Mouse (Mus musculus) MEL-GATA-1-ER (cell line): ENCODE measurements at regions not wholly inside any gene's neighbourhood (a gene's known extent, or its start where the extent isn't known, plus 50 kb on each side); places are given as distances from the start of the nearest gene placed in this dataset.
"Not testable (repeated sequence)": the region's sequence is repeated elsewhere in the genome, so short reads cannot be mapped to it uniquely, and the experiment has no call there.

Experiments used
- DNase-seq: peaks from one replicate; pipeline ENCODE4 v3.0.0-alpha.2; 2012; ENCODE audit warnings: low read depth; ENCODE audit errors: extremely low read depth

DNA sequence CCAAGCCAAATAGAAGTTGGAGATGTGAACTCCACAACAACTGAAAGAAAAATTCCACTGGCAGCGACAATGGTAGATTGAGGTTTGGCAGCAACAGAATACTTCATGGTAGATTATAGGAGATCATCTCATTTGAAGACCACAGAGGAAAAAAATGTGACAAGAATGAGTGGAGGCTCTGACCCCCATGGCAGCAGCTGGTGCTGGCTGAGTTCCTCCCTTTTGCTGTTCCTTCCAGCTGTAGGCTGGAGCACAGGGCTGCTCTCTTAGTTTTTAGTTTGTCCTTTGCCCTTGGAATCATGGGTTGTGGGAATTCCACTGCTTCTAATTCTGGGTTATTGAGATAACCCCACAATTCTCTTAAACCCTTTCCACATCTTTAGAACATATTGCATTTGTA, 248.8 kb downstream of the Pros1 start:
- DNase-seq, result no peak

DNA sequence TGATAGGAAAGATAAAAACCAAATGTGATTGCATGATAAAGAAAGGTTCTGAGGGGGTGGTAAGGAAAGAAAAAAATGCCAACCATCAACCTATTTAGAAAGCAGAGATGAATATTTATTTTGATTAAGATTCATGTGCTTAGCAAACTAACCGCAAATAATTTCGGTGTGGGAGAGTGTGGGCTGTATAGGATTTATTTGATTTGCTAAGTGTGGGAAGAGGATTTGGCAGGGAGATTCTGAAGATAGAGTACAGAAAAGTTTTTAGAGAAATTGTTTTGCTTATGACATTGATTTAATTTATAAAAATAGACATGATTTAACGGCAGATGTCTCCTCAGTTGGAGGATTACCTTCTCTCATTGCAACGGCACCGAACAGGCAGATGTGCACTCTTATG, 250.3 kb downstream of the Pros1 start:
- no peak for DNase-seq

DNA sequence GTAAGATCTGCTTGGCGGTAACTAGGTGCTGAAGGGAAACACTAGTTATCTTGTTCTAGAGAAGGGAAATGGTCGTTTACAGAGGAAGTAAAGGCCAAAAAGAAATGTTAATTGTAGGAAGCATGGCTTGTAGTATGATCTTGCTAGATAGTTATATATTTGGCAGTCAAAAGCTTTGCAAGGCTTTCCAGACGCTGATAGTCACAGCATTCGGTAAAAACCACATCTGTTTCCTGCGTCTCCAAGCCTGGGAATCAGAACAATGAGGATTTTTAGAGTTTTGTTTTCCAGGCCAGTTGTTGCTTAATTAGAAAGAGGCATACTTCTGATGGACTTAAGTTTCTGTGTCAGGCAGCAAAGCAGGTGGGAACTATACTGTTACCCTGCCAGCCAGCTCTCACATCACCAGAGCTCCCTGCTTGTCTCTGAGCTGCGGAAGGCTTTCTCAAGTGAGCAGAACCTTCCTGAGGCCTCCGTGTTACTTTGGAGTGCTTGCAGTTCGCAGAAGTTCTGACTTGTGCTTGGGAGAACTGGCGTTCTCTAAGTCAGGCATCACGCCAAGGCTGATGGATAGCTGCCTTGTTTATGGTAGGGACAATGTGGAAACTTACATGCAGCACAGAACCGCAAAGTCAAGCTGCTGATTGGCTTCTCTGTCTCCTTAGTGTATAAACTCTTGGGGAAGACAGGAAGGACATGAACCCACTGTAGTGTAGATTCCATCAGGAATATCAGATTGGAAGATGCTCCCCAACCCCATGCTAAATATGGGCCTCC, 251.0 kb downstream of the Pros1 start:
- DNase-seq, result no peak

DNA sequence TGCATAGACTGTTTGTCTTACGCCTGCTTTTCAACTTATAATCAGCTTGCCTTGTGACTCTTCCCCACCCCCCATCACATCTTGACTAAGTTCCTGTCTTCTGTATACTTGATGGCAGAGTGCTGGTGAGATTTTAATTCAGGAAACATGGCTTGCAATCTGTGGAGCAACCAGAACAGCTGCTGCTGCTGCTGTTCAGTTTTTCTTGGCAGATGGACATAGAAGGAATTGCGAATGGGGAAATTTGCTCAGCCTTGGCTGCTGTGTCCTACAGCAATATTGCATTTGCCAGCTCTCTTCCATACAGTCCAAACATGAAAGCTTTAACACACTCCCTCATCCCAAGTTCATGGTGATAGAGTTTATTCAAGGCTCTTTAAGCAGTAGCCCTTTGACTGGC, 262.3 kb downstream of the Pros1 start:
- no peak for DNase-seq

DNA sequence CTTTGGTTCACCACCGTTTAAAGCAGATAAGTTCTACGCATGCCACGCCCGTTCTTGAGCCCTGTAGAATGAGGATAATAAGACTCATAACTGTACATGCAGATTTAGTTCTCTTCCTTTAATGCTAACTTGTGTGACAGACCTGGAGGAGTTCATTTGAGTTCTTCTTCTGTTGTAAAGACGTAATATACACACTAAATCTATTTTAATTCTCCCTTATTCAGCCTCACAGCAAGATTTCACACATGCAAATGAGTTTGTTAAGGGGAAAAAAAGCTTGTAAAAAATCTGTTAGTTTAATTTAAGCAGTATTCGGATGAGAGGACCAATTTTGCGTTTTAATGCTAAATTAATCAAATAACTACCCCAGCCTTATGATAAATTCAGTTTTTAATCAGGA, 264.6 kb downstream of the Pros1 start:
- no peak for DNase-seq

DNA sequence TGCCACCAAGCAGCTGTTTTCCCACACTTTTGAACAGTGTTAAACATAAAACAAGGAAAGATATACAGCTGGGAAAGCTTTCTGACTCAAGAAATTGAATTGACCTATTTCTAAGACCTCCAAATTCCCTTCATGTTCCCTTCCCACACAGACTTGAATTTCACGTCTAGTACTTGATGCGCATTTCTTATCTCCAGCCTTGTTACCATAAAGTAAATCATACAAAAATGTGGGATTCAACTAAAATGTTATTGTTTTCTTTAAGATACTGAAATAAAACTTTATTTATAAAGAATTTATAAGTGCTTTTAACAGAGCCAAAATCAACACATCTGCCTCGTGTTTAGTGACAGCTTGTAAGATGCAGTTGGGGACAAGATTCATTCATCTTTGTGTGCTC, 289.7 kb downstream of the Pros1 start:
- DNase-seq, result no peak

DNA sequence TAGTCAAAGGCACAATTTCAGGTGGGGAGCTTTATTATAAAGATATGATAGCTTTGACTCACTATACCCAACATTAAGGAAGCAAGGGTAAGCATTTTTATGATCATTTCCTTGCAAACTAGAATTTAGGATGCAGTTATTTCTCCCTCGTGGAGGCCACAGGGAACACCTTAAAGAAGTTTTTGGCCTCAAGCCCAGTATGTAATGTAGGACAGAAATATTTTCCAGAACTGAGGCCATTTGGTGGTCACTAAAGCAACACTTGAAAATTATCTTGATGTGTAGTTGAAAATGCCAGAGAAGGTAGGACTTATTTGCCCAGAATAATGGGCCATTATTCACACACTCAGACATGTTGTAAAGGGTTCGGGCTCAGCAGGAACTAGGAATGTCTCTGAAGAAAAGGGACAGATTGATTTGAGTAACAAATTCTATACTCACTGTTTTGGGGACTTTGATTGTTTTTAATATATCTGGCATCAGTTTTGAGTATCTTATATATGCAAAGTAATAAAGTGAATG, 301.3 kb downstream of the Pros1 start:
- no peak for DNase-seq

DNA sequence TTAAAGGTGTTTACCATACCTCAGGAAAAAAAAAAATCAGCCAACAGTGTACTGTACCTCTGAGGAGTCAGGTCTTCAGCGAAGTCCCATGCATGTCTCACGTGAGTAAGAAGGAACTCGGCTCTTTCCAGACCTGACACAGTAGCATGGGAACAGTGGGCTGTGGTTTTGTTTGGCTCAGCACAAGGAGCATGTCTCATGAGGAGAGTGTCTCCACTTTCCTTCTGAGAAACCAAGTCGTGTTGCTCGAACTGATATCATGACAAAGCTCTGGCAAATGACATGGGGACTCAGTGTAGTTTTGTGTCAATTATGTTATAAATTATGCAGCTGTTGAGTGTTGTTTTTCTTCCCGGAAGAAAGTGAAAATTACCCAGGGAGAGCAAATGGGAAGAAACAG, 316.0 kb downstream of the Pros1 start:
- no peak for DNase-seq

DNA sequence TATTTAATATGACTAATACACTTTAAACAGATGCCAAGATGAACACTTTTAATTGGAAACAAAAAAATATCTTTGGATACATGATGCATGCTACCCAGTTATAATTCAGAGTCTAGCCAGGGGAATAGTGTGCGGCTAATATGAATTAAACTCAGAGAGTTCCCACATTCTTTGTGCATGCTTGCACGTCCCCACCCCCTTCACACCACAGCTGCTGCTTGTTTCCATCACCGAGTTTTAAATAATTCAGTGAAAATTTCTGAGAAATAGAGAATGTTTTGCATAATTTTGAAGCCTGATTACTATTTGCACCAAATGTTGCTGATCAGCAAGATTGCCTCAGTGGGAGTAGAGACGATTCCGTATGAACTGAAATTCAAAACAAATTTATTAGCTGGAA, 325.1 kb downstream of the Pros1 start:
- DNase-seq, result no peak

DNA sequence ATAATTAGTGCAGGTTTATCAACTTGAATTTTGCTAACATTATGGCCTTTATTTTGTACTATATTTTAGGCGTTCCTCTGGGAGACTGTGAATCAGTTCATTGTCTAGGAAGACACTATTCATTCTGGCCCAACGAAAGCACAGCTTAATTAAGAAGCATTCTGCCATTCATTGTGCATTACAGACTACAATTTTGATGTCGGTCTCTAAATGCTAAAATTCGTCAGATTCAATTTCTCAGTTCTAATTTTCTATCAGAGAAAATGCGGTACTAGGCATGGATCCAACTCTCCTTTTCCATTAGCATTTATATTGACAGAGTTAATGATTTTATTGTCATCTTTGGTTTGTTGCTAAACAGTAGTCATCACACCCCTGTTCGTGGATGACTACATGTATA, 337.1 kb downstream of the Pros1 start:
- no peak for DNase-seq

DNA sequence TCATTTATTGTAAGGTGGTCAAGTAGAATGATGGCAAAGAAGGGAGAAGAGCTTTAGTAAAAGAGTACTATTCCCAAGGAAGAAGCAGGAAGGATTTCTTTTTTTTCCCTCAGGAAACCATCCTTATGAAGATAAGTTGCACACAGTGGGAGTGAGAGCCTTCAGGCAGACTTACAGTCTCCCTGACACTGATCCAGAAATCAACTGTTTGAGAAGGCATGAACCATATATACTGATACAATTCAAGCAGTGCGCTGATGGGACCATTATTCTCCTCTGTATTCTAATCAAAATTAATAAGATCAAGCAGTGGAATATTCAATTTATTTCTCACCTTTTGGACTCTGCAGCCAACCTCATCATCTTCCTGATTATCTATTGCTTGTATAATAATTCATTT, 337.5 kb downstream of the Pros1 start:
- DNase-seq, result no peak

DNA sequence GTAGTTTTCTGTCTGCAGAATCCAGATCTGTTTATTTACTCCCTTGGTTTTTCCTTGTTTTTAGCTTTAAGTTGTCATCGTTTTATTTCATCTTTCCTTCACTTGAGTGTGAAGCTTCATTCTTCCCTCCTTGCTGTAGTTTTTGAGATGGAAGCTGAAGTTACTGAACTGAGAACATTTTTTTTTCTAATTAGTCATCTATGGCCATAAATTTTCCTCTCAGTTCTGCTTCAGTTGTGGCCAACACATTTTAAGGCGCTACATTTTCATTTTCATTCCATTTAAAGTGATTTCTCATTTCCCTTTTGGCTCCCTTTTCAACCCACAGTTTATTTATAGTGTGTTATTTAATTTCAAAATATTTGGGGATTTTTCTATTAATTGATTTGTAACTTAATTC, 340.5 kb downstream of the Pros1 start:
- DNase-seq, result no peak

DNA sequence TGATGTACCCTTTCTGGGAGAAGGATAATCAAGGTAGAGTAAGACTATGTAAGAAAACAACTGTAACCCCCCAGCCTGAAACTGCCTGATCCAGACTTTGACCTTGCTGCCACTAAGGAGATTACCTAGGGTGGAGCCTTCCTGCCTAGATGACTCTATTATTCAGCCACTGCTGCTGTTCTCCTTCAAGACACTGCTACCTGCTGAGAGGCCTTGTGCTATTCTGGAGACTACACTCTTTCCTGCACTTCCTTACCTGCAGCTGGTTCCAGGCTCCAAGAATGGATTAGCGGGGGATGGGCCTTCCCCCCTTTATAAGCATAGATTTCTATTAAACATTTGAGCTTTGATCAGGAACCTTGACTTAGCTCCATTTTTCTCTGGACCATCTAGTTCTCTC, 359.4 kb downstream of the Pros1 start:
- not testable (repeated sequence) for DNase-seq

DNA sequence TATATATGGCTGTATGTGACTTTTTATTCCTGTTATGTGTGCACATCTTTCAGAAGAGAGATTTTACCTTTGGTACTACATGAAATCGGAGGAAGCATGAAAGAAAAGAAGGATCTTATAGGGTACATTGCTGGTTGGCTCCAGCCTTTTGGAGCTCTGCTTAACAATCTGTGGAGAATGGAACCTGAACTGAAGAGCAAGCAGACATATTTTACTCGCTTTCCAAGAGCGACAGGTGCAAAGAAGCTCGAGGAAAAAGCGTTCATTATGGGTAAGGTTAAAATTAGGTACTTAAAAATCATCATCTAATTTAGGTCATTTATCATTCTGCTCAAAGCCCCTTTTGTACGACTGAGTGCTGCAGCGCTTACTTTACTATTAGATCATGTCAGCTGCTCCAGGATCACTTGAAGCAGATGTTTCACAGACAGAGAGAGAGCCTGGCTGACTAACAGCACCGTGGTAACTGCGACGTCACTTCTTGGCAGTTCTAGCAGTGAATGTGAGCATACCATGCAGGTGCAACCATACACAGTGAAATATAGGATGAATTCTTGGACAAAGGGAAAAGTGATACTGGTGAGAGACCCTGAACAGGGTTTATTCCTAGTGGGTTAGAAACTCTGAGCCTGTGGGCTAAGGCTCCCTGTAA, 366.2 kb downstream of the Pros1 start:
- no peak for DNase-seq

DNA sequence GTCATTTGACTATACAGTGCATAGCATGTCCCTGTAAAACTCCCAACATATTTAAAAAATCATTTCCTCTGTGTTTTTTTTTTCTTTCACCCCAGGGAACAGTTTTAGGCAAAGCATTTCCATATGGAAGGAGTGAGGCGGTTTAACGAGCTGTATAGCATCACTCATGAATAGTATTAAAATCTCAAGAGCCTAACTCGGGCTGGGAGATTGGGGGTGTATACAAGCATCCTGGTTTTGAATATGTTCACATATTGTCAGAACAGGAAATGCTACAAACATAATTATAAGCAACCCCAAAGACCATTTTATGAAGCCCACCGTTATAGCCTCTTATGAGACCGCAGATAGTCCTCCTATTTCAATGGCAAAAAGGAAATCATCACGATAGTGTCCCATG, 370.5 kb downstream of the Pros1 start:
- no peak for DNase-seq

DNA sequence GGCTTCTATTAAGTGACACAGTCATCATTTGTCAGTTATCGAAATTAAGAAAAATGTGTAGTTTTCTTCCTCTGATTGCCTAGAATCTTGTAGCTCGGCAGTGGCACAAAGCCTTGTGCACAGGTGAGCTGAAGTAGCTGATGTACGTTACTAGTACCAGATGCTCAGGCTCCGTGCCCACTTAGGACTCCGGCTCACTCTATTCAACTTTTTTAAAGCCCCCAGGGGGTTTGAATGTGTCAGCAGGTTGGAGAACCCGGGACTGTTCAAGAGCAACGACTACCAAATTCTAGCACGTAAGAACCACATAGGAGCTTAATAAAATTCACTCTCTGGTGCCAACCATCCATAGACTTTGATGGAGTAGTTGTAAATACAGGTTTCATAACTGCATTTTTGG, 371.0 kb downstream of the Pros1 start:
- no peak for DNase-seq

DNA sequence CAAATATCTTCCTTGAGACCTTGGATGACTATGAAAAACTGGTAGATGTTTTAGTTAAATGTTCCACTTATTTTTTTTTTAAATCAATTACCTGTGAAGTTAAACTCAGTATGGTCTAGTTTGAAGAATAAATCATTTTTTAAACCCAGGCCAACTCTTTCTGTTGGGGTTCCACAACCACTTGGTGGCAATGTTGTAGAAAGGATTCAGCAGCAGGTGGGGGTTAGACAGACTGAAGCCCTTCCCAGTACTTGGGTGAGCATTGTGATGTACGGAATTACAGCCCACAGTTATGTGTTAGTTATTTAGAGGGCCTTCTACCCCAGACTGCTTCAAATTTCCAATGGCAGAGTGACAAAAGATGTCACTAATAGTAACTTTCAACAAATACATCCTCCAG, 375.0 kb downstream of the Pros1 start:
- DNase-seq, result no peak

DNA sequence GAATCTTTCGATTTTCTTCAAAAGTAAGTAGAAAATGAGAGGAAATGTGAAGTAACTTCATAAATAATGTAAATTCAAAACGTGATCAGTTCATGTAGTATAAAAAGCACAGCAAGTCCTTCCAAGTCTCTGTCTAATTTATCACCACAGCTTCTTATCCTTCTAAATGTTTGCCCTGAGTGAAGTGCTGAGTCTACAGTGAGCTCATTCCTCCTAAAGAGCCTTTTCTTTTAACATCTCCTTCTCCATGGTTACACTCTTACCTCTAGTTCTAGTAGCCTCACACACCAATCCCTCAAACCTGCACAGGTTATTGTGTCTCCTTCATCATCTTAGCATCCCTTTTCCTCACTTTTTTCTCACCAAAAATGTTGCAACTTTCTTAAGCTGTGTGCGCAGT, 375.5 kb downstream of the Pros1 start:
- DNase-seq, result no peak

DNA sequence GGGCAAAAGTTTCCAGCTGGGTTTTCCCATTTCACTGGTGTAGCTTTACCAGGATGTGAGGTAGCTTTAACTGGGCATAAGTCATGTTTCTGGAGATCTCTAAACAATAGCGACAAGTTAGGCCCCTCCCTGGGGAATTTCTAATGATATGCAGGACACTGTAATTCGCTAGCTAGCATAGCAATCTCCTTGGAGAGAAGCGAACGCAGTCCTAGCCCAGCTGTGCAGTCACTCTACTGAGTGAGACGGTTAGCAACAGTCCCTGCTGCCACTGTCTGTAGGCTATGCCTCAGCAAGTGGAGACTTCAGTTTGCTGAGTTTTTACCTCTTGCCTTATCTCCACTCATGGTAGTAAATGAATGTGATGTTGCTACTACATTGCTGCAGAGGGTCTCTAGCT, 416.1 kb downstream of the Pros1 start:
- DNase-seq, result no peak

DNA sequence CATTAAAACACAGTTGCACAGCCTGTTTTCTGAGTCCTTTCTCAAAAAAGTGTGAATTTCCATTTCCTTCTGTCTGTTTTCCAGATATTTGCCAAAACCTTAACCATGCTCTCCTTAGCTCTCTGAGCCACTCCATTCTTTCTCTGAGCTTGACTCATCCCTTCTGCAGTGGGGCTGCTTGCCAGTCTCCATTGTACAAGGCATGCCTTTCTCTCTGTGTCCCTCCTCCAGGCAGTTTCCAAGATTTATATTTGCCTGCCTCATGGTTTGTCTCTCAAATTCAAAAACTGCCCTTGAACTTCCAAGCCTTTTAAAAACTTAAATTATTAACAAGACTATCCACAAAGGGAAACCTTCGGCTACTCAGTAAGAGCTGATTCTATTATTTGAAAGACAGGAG, 423.4 kb downstream of the Pros1 start:
- no peak for DNase-seq

DNA sequence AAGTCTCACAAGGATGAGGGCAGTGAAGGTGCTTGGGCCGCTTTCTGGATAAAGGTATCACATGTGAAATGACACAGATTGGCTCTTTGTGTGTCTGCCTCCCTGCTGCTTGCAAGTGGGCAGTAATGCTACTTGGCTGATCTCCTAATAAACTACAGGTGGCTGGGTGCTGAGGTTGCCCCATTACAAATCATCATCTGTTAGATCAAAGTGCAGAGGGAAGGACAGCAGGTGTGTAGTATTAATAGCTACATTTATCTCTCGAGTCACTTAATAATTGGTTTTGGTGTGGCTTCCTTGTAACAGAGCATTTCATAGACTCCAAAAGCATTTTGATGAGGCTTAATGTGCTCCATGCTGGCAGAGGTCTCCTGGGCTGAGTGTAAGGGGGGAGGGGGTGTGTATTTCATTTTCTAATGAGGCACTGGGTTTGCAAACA, 424.2 kb downstream of the Pros1 start:
- no peak for DNase-seq

DNA sequence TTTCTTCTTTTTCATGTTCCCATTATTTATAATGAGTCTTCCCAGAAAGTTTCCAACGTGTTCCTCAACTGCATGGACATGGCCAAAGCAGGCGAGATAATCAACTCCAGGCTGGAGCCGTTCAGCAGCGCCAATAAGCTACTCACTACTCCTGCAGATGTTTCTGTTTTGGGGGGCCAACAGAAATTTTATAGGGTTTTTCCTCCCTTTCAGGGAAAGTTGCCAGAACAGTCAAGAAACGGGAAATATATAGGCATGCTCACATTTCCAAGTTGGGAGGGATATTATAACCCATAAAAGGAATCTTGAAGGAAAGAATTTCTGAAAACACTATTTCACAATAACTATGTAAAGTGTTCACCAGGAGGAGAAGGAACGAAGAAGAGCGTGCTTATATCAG, 433.5 kb downstream of the Pros1 start:
- DNase-seq, result no peak

DNA sequence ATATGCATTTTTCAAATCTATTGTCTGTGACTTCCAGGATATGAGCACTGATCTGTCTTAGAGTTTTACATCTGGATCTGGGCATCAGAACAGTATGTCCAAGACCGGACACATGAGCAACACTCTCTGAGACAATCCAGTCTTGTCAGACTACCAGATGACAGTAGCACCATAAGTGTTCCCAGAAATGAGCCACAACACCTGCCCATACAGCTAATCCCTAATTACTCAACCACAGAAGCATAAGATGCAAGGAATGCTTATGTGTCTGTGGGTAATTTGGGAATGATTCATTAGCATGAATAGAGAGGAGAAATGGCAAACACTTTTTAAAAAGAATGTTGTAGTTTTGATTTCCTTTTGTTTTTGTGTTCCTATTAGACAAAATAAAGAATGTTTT, 457.6 kb downstream of the Pros1 start:
- DNase-seq, result no peak
